Mouse (Mus musculus) MEL (cell line): ENCODE measurements around the gene Prcc.
"Not testable (repeated sequence)": the region's sequence is repeated elsewhere in the genome, so short reads cannot be mapped to it uniquely, and the experiment has no call there.

Experiments
- CTCF ChIP-seq, 3 experiments: IDR thresholded peaks in 2 of 3; conservative IDR thresholded peaks in 1 of 3; 2 replicates each; pipeline ENCODE4 v1.5.1; 2011 to 2012; ENCODE audit warnings: low read length in 3 of 3, low read depth in 2 of 3, mild to moderate bottlenecking in 2 of 3, improper control_type of control experiment in 1 of 3, inconsistent platforms in 1 of 3, mixed read lengths in 1 of 3, moderate library complexity in 1 of 3; ENCODE audit not compliant: control insufficient read depth in 1 of 3, insufficient read depth in 1 of 3, poor library complexity in 1 of 3, severe bottlenecking in 1 of 3
- TAL1 ChIP-seq: IDR thresholded peaks from 2 replicates; pipeline ENCODE4 v1.6.1; 2012; ENCODE audit warnings: mild to moderate bottlenecking, inconsistent platforms, low read length, moderate library complexity, mixed read lengths

DNA sequence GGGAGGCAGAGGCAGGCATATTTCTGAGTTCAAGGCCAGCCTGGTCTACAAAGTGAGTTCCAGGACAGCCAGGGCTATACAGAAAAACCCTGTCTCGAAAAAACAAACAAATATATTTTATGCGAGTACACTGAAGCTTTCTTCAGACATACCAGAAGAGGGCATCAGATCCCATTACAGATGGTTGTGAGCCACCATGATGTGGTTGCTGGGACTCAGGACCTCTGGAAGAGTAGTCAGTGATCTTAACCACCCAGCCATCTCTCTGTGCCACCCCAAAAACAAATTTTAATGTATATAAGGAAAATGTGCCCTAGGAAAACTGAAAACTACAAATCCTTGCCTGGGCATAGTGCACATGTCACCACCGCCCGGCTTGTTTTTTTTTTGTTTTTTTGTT is 2.0 kb upstream of the Prcc start:
- TF ChIP-seq CTCF (IDR thresholded peaks at IDR 0.05 in 2 of 3, conservative IDR thresholded peaks at IDR 0.05 in 1 of 3; ENCODE audit: control insufficient read depth in 1 of 3, insufficient read depth in 1 of 3, low read depth in 2 of 3, low read length in 3 of 3, poor library complexity in 1 of 3, severe bottlenecking in 1 of 3), result peak; percentile 15 to 50 (median 24); a peak in 3 of 6 replicates
- not testable (repeated sequence) for TF ChIP-seq TAL1
